Mouse (Mus musculus) MEL (cell line): ENCODE measurements around the gene Apbb2. TPM values are rescaled to one million over a fixed set of nuclear protein-coding genes. Genes with fewer than 3 reads are reported as not detected.

ENCODE experiments used
- DNase-seq: peaks from one replicate; pipeline ENCODE4 v3.0.0; 2011; ENCODE audit warnings: low read depth, low spot score
- H3K27ac ChIP-seq: 2 replicates; pipeline ENCODE4 v1.5.1; 2012; ENCODE audit warnings: low read depth, mild to moderate bottlenecking, control low read depth, low read length, moderate library complexity; ENCODE audit not compliant: control insufficient read depth
- H3K27me3 ChIP-seq, 2 experiments: fragments of 150-350 bp in 1 of 2; sonication (generic) in 1 of 2; 2 replicates each; pipeline ENCODE4 v1.6.1; 2012; ENCODE audit warnings: low read length in 2 of 2, mild to moderate bottlenecking in 2 of 2, improper control_type of control experiment in 1 of 2, moderate library complexity in 1 of 2; ENCODE audit not compliant: insufficient read depth in 2 of 2, control insufficient read depth in 1 of 2
- H3K36me3 ChIP-seq, 2 experiments: 2 replicates each; pipeline ENCODE4 v1.6.1; 2012 to 2014; ENCODE audit warnings: low read length in 2 of 2, improper control_type of control experiment in 1 of 2, inconsistent platforms in 1 of 2, mild to moderate bottlenecking in 1 of 2; ENCODE audit not compliant: insufficient read depth in 2 of 2, control insufficient read depth in 1 of 2
- H3K4me1 ChIP-seq, 2 experiments: fragments of 150-350 bp in 1 of 2; sonication (generic) in 1 of 2; 2 replicates each; pipeline ENCODE4 v1.6.1; 2012; ENCODE audit warnings: low read length in 2 of 2, improper control_type of control experiment in 1 of 2, mild to moderate bottlenecking in 1 of 2; ENCODE audit not compliant: insufficient read depth in 2 of 2, control insufficient read depth in 1 of 2
- H3K4me3 ChIP-seq, 2 experiments: fragments of 150-350 bp in 1 of 2; sonication (generic) in 1 of 2; 2 replicates each; pipeline ENCODE4 v1.5.1; 2012; ENCODE audit warnings: low read depth in 2 of 2, low read length in 2 of 2, mild to moderate bottlenecking in 2 of 2, moderate library complexity in 2 of 2, control low read depth in 1 of 2, improper control_type of control experiment in 1 of 2; ENCODE audit not compliant: control insufficient read depth in 1 of 2, insufficient read depth in 1 of 2
- H3K79me2 ChIP-seq: 2 replicates; pipeline ENCODE4 v1.6.1; 2012; ENCODE audit warnings: mild to moderate bottlenecking, low read length, moderate library complexity; ENCODE audit not compliant: control insufficient read depth, poor library complexity, insufficient read depth
- H3K9ac ChIP-seq: 2 replicates; pipeline ENCODE4 v1.6.1; 2012; ENCODE audit warnings: low read depth, mild to moderate bottlenecking, control low read depth, low read length, moderate library complexity; ENCODE audit not compliant: control insufficient read depth, poor library complexity, severe bottlenecking
- H3K9me3 ChIP-seq: fragments of 150-350 bp; sonication (generic); replicated peaks from 2 replicates; pipeline ENCODE4 v1.6.1; 2012; ENCODE audit warnings: mild to moderate bottlenecking, low read length, improper control_type of control experiment, moderate library complexity; ENCODE audit not compliant: insufficient read depth
- CHD2 ChIP-seq: IDR thresholded peaks from 2 replicates; pipeline ENCODE4 v1.6.1; 2011; ENCODE audit warnings: low read length, improper control_type of control experiment
- E2F4 ChIP-seq: IDR thresholded peaks from 2 replicates; pipeline ENCODE4 v1.6.1; 2011; ENCODE audit warnings: low read depth, low read length, improper control_type of control experiment, borderline replicate concordance
- ELF1 ChIP-seq: IDR thresholded peaks from 2 replicates; pipeline ENCODE4 v1.6.1; 2014; ENCODE audit warnings: low read depth, mild to moderate bottlenecking, inconsistent platforms, low read length, improper control_type of control experiment, moderate library complexity
- EP300 ChIP-seq, 2 experiments: IDR thresholded peaks; 2 replicates each; pipeline ENCODE4 v1.6.1; 2011; ENCODE audit warnings: improper control_type of control experiment in 2 of 2, low read length in 2 of 2, low read depth in 1 of 2, mild to moderate bottlenecking in 1 of 2
- GABPA ChIP-seq: IDR thresholded peaks from 2 replicates; pipeline ENCODE4 v1.6.1; 2012; ENCODE audit warnings: low read depth, mild to moderate bottlenecking, inconsistent platforms, low read length, improper control_type of control experiment, moderate library complexity
- GATA1 ChIP-seq: IDR thresholded peaks from 2 replicates; pipeline ENCODE4 v1.6.1; 2011; ENCODE audit warnings: low read depth, low read length, improper control_type of control experiment
- HCFC1 ChIP-seq: IDR thresholded peaks from 2 replicates; pipeline ENCODE4 v1.6.1; 2012; ENCODE audit warnings: low read depth, mild to moderate bottlenecking, inconsistent platforms, low read length, improper control_type of control experiment, moderate library complexity
- KAT2A ChIP-seq: conservative IDR thresholded peaks from 2 replicates; pipeline ENCODE4 v1.6.1; 2012; ENCODE audit warnings: low read depth, low read length, improper control_type of control experiment, inconsistent platforms
- MAX ChIP-seq: IDR thresholded peaks from 2 replicates; pipeline ENCODE4 v1.6.1; 2011; ENCODE audit warnings: low read length, improper control_type of control experiment
- MAZ ChIP-seq: IDR thresholded peaks from 2 replicates; pipeline ENCODE4 v1.6.1; 2012; ENCODE audit warnings: low read depth, mild to moderate bottlenecking, inconsistent platforms, low read length, improper control_type of control experiment
- MEF2A ChIP-seq: IDR thresholded peaks from 2 replicates; pipeline ENCODE4 v1.6.1; 2014; ENCODE audit warnings: low read depth, mild to moderate bottlenecking, inconsistent platforms, low read length, improper control_type of control experiment; ENCODE audit not compliant: poor library complexity, insufficient replicate concordance, severe bottlenecking; ENCODE audit errors: extremely low read depth
- MXI1 ChIP-seq: IDR thresholded peaks from 2 replicates; pipeline ENCODE4 v1.6.1; 2011; ENCODE audit warnings: mild to moderate bottlenecking, low read depth, low read length, improper control_type of control experiment
- MYC ChIP-seq: IDR thresholded peaks from 2 replicates; pipeline ENCODE4 v1.6.1; 2011; ENCODE audit warnings: low read depth, mild to moderate bottlenecking, low read length, improper control_type of control experiment, moderate library complexity
- NELFE ChIP-seq: IDR thresholded peaks from 2 replicates; pipeline ENCODE4 v1.6.1; 2011; ENCODE audit warnings: low read depth, low read length, improper control_type of control experiment
- POLR2A ChIP-seq, 2 experiments: IDR thresholded peaks; 2 replicates each; pipeline ENCODE4 v1.6.1; 2011 to 2012; ENCODE audit warnings: low read length in 2 of 2, mild to moderate bottlenecking in 2 of 2, control low read depth in 1 of 2, improper control_type of control experiment in 1 of 2, low read depth in 1 of 2, moderate library complexity in 1 of 2; ENCODE audit not compliant: control insufficient read depth in 1 of 2, insufficient read depth in 1 of 2, poor library complexity in 1 of 2
- POLR2AphosphoS2 ChIP-seq: IDR thresholded peaks from 2 replicates; pipeline ENCODE4 v1.6.1; 2011; ENCODE audit warnings: low read length, improper control_type of control experiment
- POLR2AphosphoS5 ChIP-seq: IDR thresholded peaks from 2 replicates; pipeline ENCODE4 v1.6.1; 2012; ENCODE audit warnings: low read depth, borderline replicate concordance, mild to moderate bottlenecking, inconsistent platforms, low read length, moderate library complexity, mixed read lengths
- RAD21 ChIP-seq: IDR thresholded peaks from 2 replicates; pipeline ENCODE4 v1.6.1; 2011; ENCODE audit warnings: mild to moderate bottlenecking, low read depth, low read length, improper control_type of control experiment
- SIN3A ChIP-seq: IDR thresholded peaks from 2 replicates; pipeline ENCODE4 v1.6.1; 2012; ENCODE audit warnings: low read length, improper control_type of control experiment, inconsistent platforms
- TAL1 ChIP-seq: IDR thresholded peaks from 2 replicates; pipeline ENCODE4 v1.6.1; 2012; ENCODE audit warnings: mild to moderate bottlenecking, inconsistent platforms, low read length, moderate library complexity, mixed read lengths
- TBP ChIP-seq: IDR thresholded peaks from 2 replicates; pipeline ENCODE4 v1.8.0; 2011; ENCODE audit warnings: low read depth, low read length, improper control_type of control experiment
- TCF12 ChIP-seq: IDR thresholded peaks from 2 replicates; pipeline ENCODE4 v1.6.1; 2014; ENCODE audit warnings: low read depth, mild to moderate bottlenecking, inconsistent platforms, low read length, improper control_type of control experiment, moderate library complexity
- UBTF ChIP-seq: IDR thresholded peaks from 2 replicates; pipeline ENCODE4 v1.6.1; 2012; ENCODE audit warnings: low read depth, mild to moderate bottlenecking, inconsistent platforms, low read length, improper control_type of control experiment, moderate library complexity, borderline replicate concordance; ENCODE audit not compliant: insufficient read depth
- USF2 ChIP-seq, 2 experiments: IDR thresholded peaks; 2 replicates each; pipeline ENCODE4 v1.6.1; 2011 to 2012; ENCODE audit warnings: improper control_type of control experiment in 2 of 2, low read length in 2 of 2, borderline replicate concordance in 1 of 2, inconsistent platforms in 1 of 2, low read depth in 1 of 2, mild to moderate bottlenecking in 1 of 2; ENCODE audit not compliant: insufficient read depth in 1 of 2
- ZC3H11A ChIP-seq: IDR thresholded peaks from 2 replicates; pipeline ENCODE4 v1.6.1; 2012; ENCODE audit warnings: low read depth, mild to moderate bottlenecking, inconsistent platforms, low read length, improper control_type of control experiment
- ZKSCAN1 ChIP-seq: IDR thresholded peaks from 2 replicates; pipeline ENCODE4 v1.6.1; 2012; ENCODE audit warnings: low read depth, mild to moderate bottlenecking, inconsistent platforms, low read length, improper control_type of control experiment, moderate library complexity
- ZMIZ1 ChIP-seq: IDR thresholded peaks from 2 replicates; pipeline ENCODE4 v1.6.1; 2012; ENCODE audit warnings: low read depth, mild to moderate bottlenecking, inconsistent platforms, low read length, improper control_type of control experiment, moderate library complexity
- polyA plus RNA-seq, 2 experiments: library from polyadenylated mRNA; stranded (reverse) in 1 of 2; unstranded in 1 of 2; fragments of >175 nt in 1 of 2; fragments of >200 nt in 1 of 2; gene quantifications; 2 replicates each; pipeline versions ENCODE4 v1.2.1 to v1.2.4; 2012; ENCODE audit warnings: low replicate concordance in 2 of 2, low read depth in 1 of 2; ENCODE audit not compliant: insufficient read length in 2 of 2, insufficient read depth in 1 of 2, missing spikeins in 1 of 2
- total RNA-seq: library from RNA; depleted of rRNA; stranded (reverse); fragments of 300-350 nt; gene quantifications from 2 replicates; pipeline ENCODE4 v1.2.3, GENCODE M21; 2012

Apbb2 gene
- total and polyA plus RNA-seq, 3 experiments: not detected

- H3K4me3 ChIP-seq: no peak overlapping the region
- no peaks in the 10 kb centered on the region for H3K27me3 ChIP-seq
- H3K4me1 ChIP-seq: no peaks in the 10 kb centered on the region
- no peak for TF ChIP-seq POLR2A (IDR thresholded peaks at IDR 0.05; ENCODE audit: control insufficient read depth in 1 of 2, insufficient read depth in 1 of 2, low read depth in 1 of 2, low read length in 2 of 2, poor library complexity in 1 of 2)
- no peak for TF ChIP-seq ZMIZ1
- TF ChIP-seq EP300 (IDR thresholded peaks at IDR 0.05; ENCODE audit: low read depth in 1 of 2, low read length in 2 of 2): no peak
- TF ChIP-seq SIN3A: no peak
- no peak for TF ChIP-seq GABPA
- no peak for TF ChIP-seq E2F4
- TF ChIP-seq MAX: no peak
- TF ChIP-seq MXI1: no peak
- TF ChIP-seq POLR2AphosphoS2: no peak
- TF ChIP-seq ELF1: no peak
- TF ChIP-seq UBTF: no peak
- TF ChIP-seq CHD2: no peak
- TF ChIP-seq POLR2AphosphoS5: no peak
- no peak for TF ChIP-seq USF2 (IDR thresholded peaks at IDR 0.05; ENCODE audit: borderline replicate concordance in 1 of 2, insufficient read depth in 1 of 2, low read depth in 1 of 2, low read length in 2 of 2)
- no peak for TF ChIP-seq TAL1
- no peak for TF ChIP-seq RAD21
- no peak for TF ChIP-seq TCF12
- TF ChIP-seq MAZ: no peak
- TF ChIP-seq KAT2A: no peak
- TF ChIP-seq ZKSCAN1: no peak
- H3K9ac ChIP-seq: no peak overlapping the region
- no peaks in the 10 kb centered on the region for H3K36me3 ChIP-seq
- H3K27ac ChIP-seq: no peak overlapping the region
- no peaks in the 10 kb centered on the region for H3K79me2 ChIP-seq
- H3K9me3 ChIP-seq: no peaks in the 10 kb centered on the region
- DNase-seq: no peak
These were observed 201.3 kb downstream of the Apbb2 start for GRCm38 (mm10) chr5:66417289-66417688.

GRCm38 (mm10) chr5:66415700-66416543 is 202.7 kb downstream of the Apbb2 start:
- DNase-seq: no peak
- no peak for TF ChIP-seq E2F4
- TF ChIP-seq HCFC1: no peak
- no peak for TF ChIP-seq TBP
- no peak for TF ChIP-seq RAD21
- no peak for TF ChIP-seq GATA1
- TF ChIP-seq TCF12: no peak
- TF ChIP-seq SIN3A: no peak
- TF ChIP-seq CHD2: no peak
- TF ChIP-seq ZKSCAN1: no peak
- TF ChIP-seq USF2 (IDR thresholded peaks at IDR 0.05; ENCODE audit: borderline replicate concordance in 1 of 2, insufficient read depth in 1 of 2, low read depth in 1 of 2, low read length in 2 of 2): no peak
- no peak for TF ChIP-seq MAX
- no peak for TF ChIP-seq NELFE
- TF ChIP-seq MYC: no peak
- no peak for TF ChIP-seq MEF2A
- TF ChIP-seq UBTF: no peak
- TF ChIP-seq ZC3H11A: no peak
- no peaks in the 10 kb centered on the region for H3K79me2 ChIP-seq
- no peaks in the 10 kb centered on the region for H3K27me3 ChIP-seq
- no peak overlapping the region for H3K9ac ChIP-seq
- H3K4me1 ChIP-seq: no peaks in the 10 kb centered on the region
- no peak overlapping the region for H3K27ac ChIP-seq
- H3K36me3 ChIP-seq: no peaks in the 10 kb centered on the region
- H3K4me3 ChIP-seq: no peak overlapping the region
- no peaks in the 10 kb centered on the region for H3K9me3 ChIP-seq
